Mouse (Mus musculus) duodenum, adult 2 months (tissue): ENCODE data around the gene Rffl. TPM values are rescaled to one million over a fixed set of nuclear protein-coding genes. Genes with fewer than 3 reads are reported as not detected.

Experiments used
- polyA plus RNA-seq: library from polyadenylated mRNA; depleted of rRNA; stranded (reverse); fragments of >200 nt; gene quantifications from 2 replicates; pipeline ENCODE4 v1.2.3, GENCODE M21; 2012; ENCODE audit warnings: low replicate concordance; rRNA removed

The Rffl gene
- polyA plus RNA-seq: 6.1 and 8.2 TPM in 2 replicates

DNA sequence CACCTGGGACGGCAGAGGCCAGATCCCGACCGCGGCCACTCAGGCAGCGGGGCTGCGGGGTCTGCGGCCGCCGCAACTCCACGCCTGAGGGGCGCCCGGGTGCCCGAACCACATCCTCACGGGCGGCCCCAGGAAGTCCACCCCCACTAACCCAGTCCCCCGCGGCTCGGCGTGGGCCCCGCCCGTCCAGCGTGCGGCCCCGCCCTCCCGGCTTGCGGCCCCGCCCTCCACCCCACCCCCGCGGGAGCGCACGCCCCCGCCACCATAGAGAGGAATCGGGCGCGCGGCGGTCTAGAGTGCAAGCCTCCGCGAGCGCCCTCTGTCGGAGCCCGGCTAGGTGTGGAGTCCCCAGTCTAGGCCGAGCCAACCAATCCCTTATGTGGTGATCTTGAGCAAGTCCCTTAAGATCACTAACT lies at the start of gene Rffl:
TSS of gene Rffl (minus strand) at position 180 of the 416 bp plus-strand sequence.

DNA sequence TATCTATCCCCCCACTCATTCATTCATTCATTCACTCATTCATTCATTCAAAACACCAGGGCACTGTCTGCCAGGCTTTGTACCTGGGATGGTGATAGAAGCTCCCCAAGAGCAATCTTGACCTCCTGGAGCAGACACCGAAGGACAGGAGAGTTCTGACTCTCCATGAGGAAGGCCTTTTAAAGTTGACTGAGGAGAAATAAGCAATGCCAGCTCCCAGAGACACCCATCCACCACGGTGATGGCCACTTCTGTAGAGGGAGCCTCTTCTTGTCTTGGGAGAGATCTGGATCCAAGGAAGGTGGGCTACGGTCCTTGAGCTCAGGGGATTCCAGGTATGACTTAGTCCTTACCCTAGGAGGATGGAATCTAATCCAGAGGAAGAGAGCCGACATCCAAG lies 39.2 kb upstream of the Rffl start, which contains the start of gene Unc45b:
TSS of gene Unc45b (plus strand) at position 301 of the 400 bp plus-strand sequence.

DNA sequence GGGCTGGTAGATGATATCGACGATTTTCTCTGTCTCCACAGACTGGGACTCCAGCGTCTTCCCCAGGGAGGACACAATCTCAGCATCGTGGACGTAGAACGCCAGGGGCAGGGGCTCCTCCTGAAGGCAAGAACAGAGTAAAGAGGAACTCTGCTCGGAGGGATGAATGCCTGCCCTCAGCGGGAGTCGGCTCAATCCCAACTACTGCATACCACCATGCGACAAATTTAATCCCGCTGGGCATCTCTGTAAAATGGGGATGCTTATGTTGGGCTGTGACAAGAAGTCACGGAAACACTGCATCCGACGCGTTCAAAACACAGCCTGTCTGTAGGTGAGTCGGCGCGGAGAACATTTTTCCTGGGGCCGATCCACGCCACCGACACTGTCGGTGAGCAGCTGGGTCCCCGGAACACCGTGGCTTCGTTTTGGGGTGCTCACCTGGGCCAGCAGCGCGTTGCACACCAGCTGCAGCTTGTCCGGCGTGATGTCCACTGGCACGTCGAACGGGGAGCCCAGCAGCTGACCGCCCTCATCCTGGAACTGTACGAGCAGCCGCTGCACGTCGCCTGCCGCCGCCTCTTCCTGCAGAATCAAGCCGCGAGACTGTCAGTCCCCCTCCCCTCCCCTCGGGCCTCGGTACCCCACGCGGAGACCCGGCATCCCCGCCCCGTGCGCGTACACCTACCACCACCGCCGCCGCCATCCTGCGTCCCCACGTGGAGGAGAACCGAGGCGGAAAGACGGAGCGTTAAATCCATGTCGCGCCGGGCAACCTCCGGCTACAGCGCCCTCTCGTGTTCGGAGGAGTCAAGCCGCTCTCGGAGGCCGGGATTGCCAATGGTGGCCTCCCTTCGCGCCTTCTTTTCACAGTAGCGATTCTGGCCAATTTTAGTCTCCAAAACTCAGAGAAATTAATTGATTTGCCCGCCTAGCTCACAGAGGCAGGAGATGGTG lies 36.9 kb upstream of the Rffl start, which contains the start of gene Nle1:
TSS of gene Nle1 (minus strand) at position 761 of the 957 bp plus-strand sequence.

DNA sequence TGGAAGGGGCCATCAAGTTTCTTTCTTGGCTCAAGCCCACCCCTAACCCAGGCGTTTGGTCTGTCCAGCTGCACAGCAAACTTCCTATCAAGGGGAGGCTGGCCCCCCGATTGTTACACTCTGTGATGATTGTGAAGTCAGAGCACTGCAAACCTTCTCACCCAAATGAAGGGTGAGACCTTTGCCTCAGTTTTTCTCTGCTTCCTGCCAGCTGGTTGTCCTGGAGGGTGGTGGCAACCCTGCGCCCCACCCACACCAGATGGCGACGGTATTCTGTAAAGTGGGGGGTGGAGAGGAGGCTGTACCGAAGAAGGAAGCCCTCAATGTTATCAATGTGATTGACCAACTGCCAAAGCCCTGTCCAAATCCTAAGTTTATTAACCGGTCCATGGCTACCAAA lies 20.9 kb upstream of the Rffl start, which contains the start of gene Fndc8:
TSS of gene Fndc8 (plus strand) at position 189 of the 400 bp plus-strand sequence.

DNA sequence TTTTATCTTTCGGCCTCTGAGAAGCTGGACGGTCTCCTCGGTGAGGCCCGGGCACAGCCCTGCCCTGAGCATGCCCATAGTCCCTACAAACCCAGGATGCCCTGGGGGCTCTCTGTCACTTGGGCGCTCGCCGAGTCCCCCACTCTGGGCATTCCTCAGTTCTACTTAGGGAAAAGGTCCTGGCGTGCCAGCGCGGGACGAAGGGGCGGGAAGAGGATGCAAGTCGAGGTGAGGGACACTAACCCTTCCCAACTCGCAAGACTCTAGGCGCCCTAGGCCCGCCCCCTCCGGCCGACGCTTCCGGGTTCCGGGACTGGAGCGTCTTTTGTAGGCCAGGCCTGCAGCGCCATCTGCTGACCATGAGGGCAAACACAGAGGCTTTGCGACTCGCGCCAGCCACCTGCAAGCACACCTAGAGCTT lies 19.3 kb upstream of the Rffl start, which contains the start of gene Rad51d:
TSS of gene Rad51d (minus strand) at position 273 of the 421 bp plus-strand sequence.

DNA sequence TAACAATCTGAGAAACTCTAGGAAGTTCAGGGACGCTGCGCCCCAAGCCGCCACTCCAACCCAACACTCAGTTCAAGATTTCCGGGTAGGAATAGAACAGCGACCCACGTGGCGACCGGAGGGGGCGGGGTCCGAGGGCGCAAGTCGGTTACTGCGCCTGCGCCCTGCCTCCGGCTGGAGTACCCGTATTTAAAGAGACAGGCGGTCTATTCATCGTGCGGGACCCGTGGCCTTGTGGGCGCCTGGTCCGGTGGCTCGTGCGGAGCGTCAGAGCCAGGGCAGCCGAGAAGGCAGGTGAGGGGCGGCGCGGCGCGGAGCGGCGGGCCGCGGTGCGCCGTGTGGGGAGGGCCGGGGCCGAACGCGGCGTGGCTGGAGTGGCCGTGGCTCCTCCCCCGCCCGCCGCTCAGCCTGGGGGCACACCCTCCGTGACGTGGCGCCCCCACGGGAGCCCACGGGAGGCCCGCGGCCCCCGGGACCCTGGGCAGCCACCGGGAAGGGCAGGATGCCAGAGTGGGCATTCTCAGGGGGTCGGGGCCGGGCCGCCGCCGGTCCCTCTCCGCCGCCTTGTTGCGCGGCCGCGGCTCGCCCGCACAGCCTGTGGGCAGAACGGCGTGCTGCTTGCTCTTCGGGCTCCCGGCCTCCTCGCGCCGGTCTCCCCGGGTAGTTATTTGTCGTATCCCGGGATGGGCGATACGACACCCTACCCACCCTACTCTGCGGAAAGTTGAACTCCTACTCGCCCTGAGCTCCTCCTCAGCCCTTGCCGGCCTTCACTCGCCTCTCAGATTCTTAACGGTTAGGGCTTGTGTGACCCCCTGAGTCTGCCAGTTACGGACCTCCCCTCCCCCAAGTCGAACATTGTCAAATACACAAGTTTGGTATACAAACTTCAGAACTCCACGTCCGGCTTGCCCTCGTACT lies 89.8 kb downstream of the Rffl start, which contains the start of gene Lig3:
TSS of gene Lig3 (plus strand) at position 126 of the 921 bp plus-strand sequence.

DNA sequence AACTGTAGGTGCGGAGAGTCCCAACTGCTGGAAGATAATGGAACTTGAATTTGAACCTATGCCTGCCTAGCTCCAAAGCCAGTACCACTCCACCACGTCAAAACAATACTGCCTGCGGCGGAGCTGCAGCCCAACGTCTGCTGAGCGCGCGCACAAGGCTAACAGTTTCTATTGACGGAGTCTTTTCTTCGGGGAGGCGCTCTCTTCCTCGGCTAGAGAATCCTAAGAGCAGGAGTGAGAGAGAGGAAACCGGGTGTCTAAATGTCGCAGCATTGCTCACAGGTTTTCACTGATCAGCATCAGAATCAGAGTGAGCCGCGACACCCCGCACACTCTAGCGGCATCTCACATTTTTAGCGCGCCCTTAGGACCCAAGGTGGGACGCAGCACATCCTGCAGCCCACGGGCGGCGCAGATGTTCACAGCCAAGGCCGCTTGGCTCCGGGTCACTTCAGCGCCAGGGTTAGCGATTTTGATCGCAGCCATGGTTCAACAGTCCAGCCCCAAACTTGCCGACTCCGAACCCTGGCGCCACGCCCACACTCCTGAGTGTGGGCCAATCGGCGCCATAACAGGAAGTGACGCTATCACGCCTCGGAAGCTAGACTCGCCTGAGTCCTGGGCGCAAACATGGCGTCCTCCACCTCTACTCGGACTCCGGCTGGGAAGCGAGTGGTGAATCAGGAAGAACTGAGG lies 107.1 kb downstream of the Rffl start, which contains the start of the genes Cct6b and Zfp830:
TSS of gene Cct6b (minus strand) at position 580 of the 696 bp plus-strand sequence.
TSS of gene Zfp830 (plus strand) at position 604 of the 696 bp plus-strand sequence.

Other genes starting within 250 kb of the Rffl start
- 0.05 TPM in 1 of 2 replicates, not detected in the other for gene Cct6b, start 106.9 kb downstream of the Rffl start, polyA plus RNA-seq
- gene Zfp830, start 106.9 kb downstream of the Rffl start, polyA plus RNA-seq: 2.5 and 2.7 TPM in 2 replicates
- 3.3 and 4.5 TPM in 2 replicates for gene Lig3, start 90.1 kb downstream of the Rffl start, polyA plus RNA-seq
- gene Rad51d, start 19.4 kb upstream of the Rffl start, polyA plus RNA-seq: 5.7 and 8.1 TPM in 2 replicates
- 0.11 and 0.18 TPM in 2 replicates for gene Fndc8, start 20.9 kb upstream of the Rffl start, polyA plus RNA-seq
- 22.9 and 23.1 TPM in 2 replicates for gene Nle1, start 37.2 kb upstream of the Rffl start, polyA plus RNA-seq
- 0.25 and 0.63 TPM in 2 replicates for gene Unc45b, start 39.3 kb upstream of the Rffl start, polyA plus RNA-seq
- gene Slfn5, start 80.1 kb upstream of the Rffl start, polyA plus RNA-seq: 0.28 and 0.30 TPM in 2 replicates
- 0.26 and 0.35 TPM in 2 replicates for gene Slfn9, start 120.6 kb upstream of the Rffl start, polyA plus RNA-seq
- gene Slfn8, start 149.6 kb upstream of the Rffl start, polyA plus RNA-seq: 0.18 and 0.36 TPM in 2 replicates
- 0.86 and 5.1 TPM in 2 replicates for gene Slfn2, start 193.9 kb upstream of the Rffl start, polyA plus RNA-seq
- 0.06 and 0.34 TPM in 2 replicates for gene Slfn1, start 245.6 kb upstream of the Rffl start, polyA plus RNA-seq